Mouse (Mus musculus) spleen, embryonic (tissue): ENCODE results near the gene Pnma1.

Experiments used
- CTCF ChIA-PET: fragments of 350-600 bp; sonication (Branson Sonifier 250); formaldehyde crosslinking; loops from one replicate; lab custom pipeline; 2022; lab: Charles Lee

Pnma1 gene

GRCm38 (mm10) chr12:84113676-84114075 is 34.6 kb downstream of the Pnma1 start:
- CTCF ChIA-PET: interaction anchor here (0.6 kb wide), 1 partner anchor 15 kb away, joined by 3 read pairs; no protein-coding TSS in a partner anchor

- CTCF ChIA-PET: interaction anchor here (0.7 kb wide), 1 partner anchor 205 kb away, joined by 16 read pairs; no protein-coding TSS in a partner anchor
Observed at GRCm38 (mm10) chr12:84110814-84111213, 37.5 kb downstream of the Pnma1 start.

GRCm38 (mm10) chr12:84109924-84110323 is 38.4 kb downstream of the Pnma1 start:
- CTCF ChIA-PET: no interaction called here

DNA sequence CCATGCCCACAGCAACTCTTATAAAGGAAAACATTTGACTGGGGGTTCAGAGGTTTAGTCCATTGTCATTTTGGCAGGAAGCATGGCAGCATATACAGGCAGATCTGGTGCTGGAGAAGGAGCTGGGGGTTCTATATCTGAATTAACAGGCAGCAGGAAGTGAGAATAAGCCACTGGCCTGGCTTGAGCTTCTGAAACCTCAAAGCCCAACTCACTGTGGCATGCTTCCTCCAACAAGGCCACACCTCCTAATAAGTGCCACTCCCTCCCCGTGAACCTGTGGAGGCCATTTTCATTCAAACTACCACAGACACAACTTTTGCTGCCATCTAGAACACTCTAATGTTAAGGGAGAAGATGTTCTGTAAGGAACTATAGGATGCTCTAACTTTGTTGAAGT is 40.6 kb downstream of the Pnma1 start:
- CTCF ChIA-PET: no interaction called here

- CTCF ChIA-PET: no interaction called here
Observed at GRCm38 (mm10) chr12:84107012-84107411, 41.3 kb downstream of the Pnma1 start.

DNA sequence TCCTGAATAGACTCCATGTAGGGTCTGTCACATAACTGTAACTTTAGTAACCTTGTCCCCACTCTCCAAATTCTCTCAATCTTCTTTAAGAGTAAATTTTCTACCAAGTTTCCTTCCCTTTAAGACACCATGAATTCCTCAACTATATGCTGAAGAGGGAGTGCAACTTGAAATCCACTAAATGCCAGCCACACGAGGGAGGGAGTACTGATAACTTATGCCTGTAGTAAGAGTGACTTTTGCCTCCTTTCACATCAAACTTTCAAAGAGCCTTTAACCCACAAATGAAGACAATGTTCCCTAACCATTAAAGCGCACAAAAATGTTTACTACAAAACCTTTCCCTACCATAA is 46.8 kb downstream of the Pnma1 start:
- CTCF ChIA-PET: no interaction called here

- CTCF ChIA-PET: interaction anchor here (0.7 kb wide), 1 partner anchor 33 kb away, joined by 3 read pairs; no protein-coding TSS in a partner anchor
Observed at GRCm38 (mm10) chr12:84100604-84101492, 47.4 kb downstream of the Pnma1 start, which contains the start of gene Acot6. Gene Acot6 (plus strand): TSS chr12:84100654.

- CTCF ChIA-PET: no interaction called here
Observed at GRCm38 (mm10) chr12:84100071-84100470, 48.2 kb downstream of the Pnma1 start.

DNA sequence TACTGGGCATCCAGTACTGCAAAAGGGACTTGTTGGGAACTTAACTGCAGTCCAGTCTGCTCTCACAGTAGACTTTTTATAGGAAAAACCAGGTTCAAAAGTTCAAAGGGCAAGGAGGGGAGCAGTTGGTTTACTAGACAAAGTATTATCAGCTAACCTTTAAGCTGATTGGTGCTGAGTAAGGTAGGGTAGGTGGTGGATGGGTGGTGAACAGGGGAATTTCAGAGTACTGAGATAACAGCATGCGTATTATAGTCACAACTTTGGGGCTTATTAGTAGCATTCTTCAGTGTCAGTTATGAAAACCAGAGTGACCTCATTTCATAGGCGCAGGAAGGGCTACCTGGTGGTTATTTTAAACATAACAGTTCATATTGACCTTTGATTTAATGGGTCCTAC is 48.7 kb downstream of the Pnma1 start:
- CTCF ChIA-PET: no interaction called here
